16 mouse cellular contexts compared by ENCODE assay signal in genomic region chr16:34248256-34248655, GRCm38 (mm10).
DNase-seq lines count a peak whose midpoint lies in the region; ATAC-seq and TF ChIP-seq lines count a peak whose summit lies in the region.
"Had no signal": no experiment of that assay in that cellular context is flagged by ENCODE, and none has a peak within 500 bp of the region (broad histone marks: within the 10 kb centered on the region; RNA-seq: fewer than 3 reads in every experiment).

No protein-coding gene starts in this region.

- H3K36me3 ChIP-seq in forebrain, embryonic 10.5 days (replicated peaks) = peaks cover 29% of the 10 kb centered on the region
- H3K36me3 ChIP-seq in forebrain, embryonic 16.5 days (ENCODE audit: control insufficient read depth, insufficient read depth) = peaks cover 5% of the 10 kb centered on the region

- ATAC-seq in forebrain, embryonic 16.5 days = no peak
- ATAC-seq in hematopoietic stem cell, adult 5-6 weeks (replicated peaks in 1 of 2; ENCODE audit: insufficient read depth in 1 of 2, low FRiP score in 2 of 2, low TSS enrichment in 1 of 2, low read depth in 1 of 2, poor library complexity in 2 of 2, severe bottlenecking in 2 of 2) = peak; percentile 82 to 95

- WGBS in forebrain, embryonic 10.5 days = 38% methylated on average over 4 of the region's 4 CpGs
- WGBS in forebrain, embryonic 16.5 days = 19% methylated on average over 4 of the region's 4 CpGs
- whole genome bisulfite sequencing in cerebellum, adult 2 months = 51% methylated on average over 4 of the region's 4 CpGs

- H3K9ac ChIP-seq in forebrain, embryonic 16.5 days (replicated peaks; ENCODE audit: low read depth, low read length) = no peak overlapping the region
- H3K9ac ChIP-seq: embryonic facial prominence, embryonic 12.5 days; hindbrain, embryonic 15.5 days; midbrain, embryonic 12.5 days had no signal

- H3K27me3 ChIP-seq in forebrain, embryonic 10.5 days (ENCODE audit: poor library complexity, severe bottlenecking) = no peaks in the 10 kb centered on the region
- H3K27me3 ChIP-seq in forebrain, embryonic 16.5 days (replicated peaks; ENCODE audit: control insufficient read depth, insufficient read depth, low read length) = no peaks in the 10 kb centered on the region
- no peaks in the 10 kb centered on the region; the same call in 1 of the 2 replicates for H3K27me3 ChIP-seq in cerebellum, adult 2 months (ENCODE audit: control insufficient read depth, insufficient read depth, low read length)
- H3K27me3 ChIP-seq: embryonic facial prominence, embryonic 12.5 days; hindbrain, embryonic 15.5 days; midbrain, embryonic 12.5 days had no signal

- peak overlapping the region; percentile 69 for H3K27ac ChIP-seq in forebrain, embryonic 10.5 days
- H3K27ac ChIP-seq in forebrain, embryonic 16.5 days (ENCODE audit: low read length) = no peak overlapping the region
- H3K27ac ChIP-seq in layer of hippocampus, adult 2 months = peak overlapping the region; percentile 51; the same call in 1 of the 2 replicates
- H3K27ac ChIP-seq in cerebellum, adult 2 months (ENCODE audit: insufficient read depth, low read length) = no peak overlapping the region
- H3K27ac ChIP-seq: embryonic facial prominence, embryonic 12.5 days; heart, adult 2 months; hindbrain, embryonic 15.5 days; midbrain, embryonic 12.5 days had no signal

- no peak overlapping the region for H3K4me2 ChIP-seq in forebrain, embryonic 16.5 days (ENCODE audit: low read length)
- H3K4me2 ChIP-seq: embryonic facial prominence, embryonic 12.5 days; hindbrain, embryonic 15.5 days; midbrain, embryonic 12.5 days had no signal

- DNase-seq in forebrain, embryonic 10.5 days (ENCODE audit: extremely low spot score, low spot score) = no peak
- no peak for DNase-seq in layer of hippocampus, adult 2 months (ENCODE audit: low spot score in 2 of 2)
- DNase-seq in layer of hippocampus, postnatal 10 days (ENCODE audit: low spot score in 2 of 2) = no peak
- DNase-seq in 416B (ENCODE audit: low read depth) = peak; percentile 11
- no peak for DNase-seq in cerebellum, adult 2 months
- no peak for DNase-seq in left cerebral cortex, adult 8-10 months (ENCODE audit: low spot score in 2 of 2)
- DNase-seq: cerebellum, postnatal 10 days; heart, adult 2 months; kidney, adult 8-10 months; lung, postnatal 14 days; spleen, adult 18-20 months had no signal

- peaks cover 18% of the 10 kb centered on the region for H3K4me1 ChIP-seq in forebrain, embryonic 10.5 days
- H3K4me1 ChIP-seq in forebrain, embryonic 16.5 days (replicated peaks; ENCODE audit: control insufficient read depth, insufficient read depth, low read length) = no peaks in the 10 kb centered on the region
- H3K4me1 ChIP-seq in cerebellum, adult 2 months (ENCODE audit: control insufficient read depth, insufficient read depth, low read length) = no peaks in the 10 kb centered on the region
- H3K4me1 ChIP-seq: embryonic facial prominence, embryonic 12.5 days; hindbrain, embryonic 15.5 days had no signal

- no peak overlapping the region for H3K4me3 ChIP-seq in forebrain, embryonic 10.5 days
- H3K4me3 ChIP-seq in forebrain, embryonic 16.5 days (replicated peaks; ENCODE audit: low read length) = no peak overlapping the region
- no peak overlapping the region for H3K4me3 ChIP-seq in layer of hippocampus, adult 2 months
- no peak overlapping the region for H3K4me3 ChIP-seq in cerebellum, adult 2 months (replicated peaks; ENCODE audit: insufficient read depth, low read depth, low read length)
- H3K4me3 ChIP-seq: embryonic facial prominence, embryonic 12.5 days; heart, adult 2 months; hindbrain, embryonic 15.5 days; midbrain, embryonic 12.5 days had no signal

- no peak for TF ChIP-seq CTCF in layer of hippocampus, adult 2 months (conservative IDR thresholded peaks at IDR 0.05)
- no peak for TF ChIP-seq CTCF in cerebellum, adult 2 months (IDR thresholded peaks at IDR 0.05; ENCODE audit: borderline replicate concordance, insufficient read depth, low read depth, low read length)

- TF ChIP-seq POLR2A in cerebellum, adult 2 months (IDR thresholded peaks at IDR 0.05; ENCODE audit: borderline replicate concordance, insufficient read depth, low read length) = no peak

- H3K9me3 ChIP-seq in forebrain, embryonic 10.5 days = no peaks in the 10 kb centered on the region; the same call in 1 of the 2 replicates
- no peaks in the 10 kb centered on the region for H3K9me3 ChIP-seq in forebrain, embryonic 16.5 days (ENCODE audit: control insufficient read depth, low read length)
- H3K9me3 ChIP-seq: embryonic facial prominence, embryonic 12.5 days; hindbrain, embryonic 15.5 days; midbrain, embryonic 12.5 days had no signal

Comparison
In these comparisons a context has a peak if more than half of its experiments do, and no peak if none do; other contexts are left out.
1. H3K27ac ChIP-seq: peak in forebrain, embryonic 10.5 days (single experiment) and layer of hippocampus, adult 2 months (single experiment); none in forebrain, embryonic 16.5 days (single experiment) and cerebellum, adult 2 months (single experiment).